Mouse (Mus musculus) layer of hippocampus, postnatal 25 days (tissue): Measurements from ENCODE around the gene Fryl. TPM values are rescaled to one million over a fixed set of nuclear protein-coding genes. Genes with fewer than 3 reads are reported as not detected.

Experiments used
- DNase-seq, 2 experiments: peaks; one replicate each; pipeline ENCODE4 v3.0.0; 2022; ENCODE audit warnings: mixed read lengths in 2 of 2, low spot score in 1 of 2; ENCODE audit errors: extremely low spot score in 1 of 2
- total RNA-seq, 2 experiments: library from RNA; stranded (reverse); gene quantifications; 2 replicates each; pipeline ENCODE4 v1.2.3; 2021

Fryl gene
- total RNA-seq, 2 experiments from 2014 or later = 60.0 to 65.0 TPM

DNA sequence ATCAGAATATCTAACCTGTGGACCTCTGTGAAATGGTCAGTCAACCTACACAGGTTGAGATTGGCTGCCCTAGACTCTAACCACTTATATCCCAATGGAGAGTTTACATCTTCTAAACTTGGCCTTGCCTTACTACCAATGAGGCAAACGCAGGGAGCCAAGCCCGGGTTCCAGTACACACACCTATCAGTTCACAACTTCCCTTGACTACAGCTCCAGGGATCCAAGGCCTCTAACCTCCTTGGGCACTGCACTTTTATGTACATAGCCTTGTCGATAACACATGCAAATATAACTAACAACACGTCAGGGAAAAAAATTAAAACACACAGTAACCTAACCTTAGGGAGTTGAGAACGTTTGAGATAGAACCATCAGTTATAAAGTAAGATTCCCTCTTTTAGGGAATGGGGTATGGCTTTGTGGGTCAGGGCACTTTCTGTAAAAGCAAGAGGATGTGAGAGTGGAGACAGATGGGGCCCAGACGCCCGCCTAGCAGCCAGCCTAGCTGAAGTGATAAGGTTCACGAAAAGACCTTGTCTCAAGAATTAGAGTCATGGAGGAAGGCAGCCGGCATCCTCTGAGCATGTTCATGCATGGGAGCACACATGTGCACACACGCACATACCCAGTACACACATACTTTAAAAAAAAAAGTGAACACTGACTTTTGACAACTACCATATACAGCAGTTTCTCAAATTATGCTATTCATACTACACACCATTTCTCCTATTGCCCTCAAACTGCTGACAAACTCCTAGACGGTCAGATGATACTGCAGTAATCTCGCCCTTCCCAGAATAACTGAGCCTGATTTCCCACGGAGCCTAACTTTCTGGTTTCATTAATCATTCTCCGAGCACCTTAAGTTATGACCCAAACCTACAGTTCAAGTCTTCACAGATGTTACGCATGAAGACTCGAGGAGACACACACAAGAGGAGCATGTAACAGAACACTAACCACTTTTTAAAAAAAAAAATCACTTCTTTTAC, 55.7 kb downstream of the Fryl start:
- no peak for DNase-seq

- no peak for DNase-seq
These were observed 56.8 kb downstream of the Fryl start for GRCm38 (mm10) chr5:73199586-73199985.

- DNase-seq = no peak
These were observed 57.7 kb downstream of the Fryl start for GRCm38 (mm10) chr5:73198690-73199089.

DNA sequence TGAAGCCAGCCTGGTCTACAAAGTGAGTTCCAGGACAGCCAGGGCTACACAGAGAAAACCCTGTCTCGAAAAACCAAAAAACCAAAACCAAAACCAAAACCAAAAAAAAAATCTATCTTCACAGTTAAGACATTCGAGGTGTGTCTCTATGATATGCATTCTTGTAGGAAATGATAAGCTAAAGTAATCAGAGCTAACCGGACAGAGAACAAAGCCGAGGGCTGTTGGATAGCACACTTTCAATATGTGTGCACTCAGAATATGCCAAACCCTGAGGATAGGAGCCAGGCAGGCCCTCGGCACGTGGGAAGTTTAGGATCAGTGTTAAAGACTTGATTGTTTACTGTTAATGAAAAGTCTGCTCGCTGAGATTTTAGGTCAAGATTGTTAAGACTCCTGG, 58.6 kb downstream of the Fryl start:
- DNase-seq = no peak

DNA sequence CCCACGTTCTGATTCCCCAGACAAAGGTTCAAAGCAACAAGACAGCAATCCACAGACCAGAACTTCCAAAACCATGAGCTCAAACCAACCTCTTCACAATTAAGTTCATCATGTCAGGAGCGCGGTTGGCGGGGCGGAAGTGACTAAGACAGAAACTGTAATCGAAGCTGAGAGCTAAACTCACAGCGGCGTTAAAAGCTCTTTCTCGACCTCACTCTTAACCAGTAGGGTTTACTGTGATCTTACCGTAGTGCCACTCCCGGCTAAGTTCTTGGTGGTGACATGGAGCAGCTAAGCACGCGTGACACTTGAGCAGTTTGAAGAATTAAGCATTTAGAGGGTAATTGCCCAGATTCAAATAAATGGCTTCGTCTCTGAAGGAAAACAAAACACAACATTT, 61.7 kb downstream of the Fryl start:
- DNase-seq = no peak

DNA sequence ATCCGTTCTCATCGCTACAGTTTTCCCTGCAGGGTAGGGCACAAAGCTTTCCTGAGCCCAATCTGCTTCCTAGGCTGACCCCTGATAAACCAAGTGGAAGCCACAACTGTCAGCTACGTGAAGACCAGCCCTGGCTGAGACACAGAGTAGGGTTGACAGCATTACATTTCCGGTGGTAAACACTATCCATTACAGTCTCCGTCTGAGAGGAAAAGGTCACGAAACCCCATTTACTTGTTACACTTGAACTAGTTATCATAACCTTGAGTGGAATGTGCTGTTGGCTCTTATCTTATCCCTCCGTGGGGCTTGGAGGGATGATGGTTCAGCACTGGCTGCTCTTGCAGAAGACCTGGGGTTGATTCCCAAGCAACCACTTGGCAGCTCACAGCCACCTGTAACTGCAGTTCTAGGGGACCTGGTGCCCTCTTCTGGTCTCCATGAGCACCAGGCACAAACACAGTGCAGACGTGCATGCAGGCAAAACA, 62.3 kb downstream of the Fryl start:
- DNase-seq = no peak

DNA sequence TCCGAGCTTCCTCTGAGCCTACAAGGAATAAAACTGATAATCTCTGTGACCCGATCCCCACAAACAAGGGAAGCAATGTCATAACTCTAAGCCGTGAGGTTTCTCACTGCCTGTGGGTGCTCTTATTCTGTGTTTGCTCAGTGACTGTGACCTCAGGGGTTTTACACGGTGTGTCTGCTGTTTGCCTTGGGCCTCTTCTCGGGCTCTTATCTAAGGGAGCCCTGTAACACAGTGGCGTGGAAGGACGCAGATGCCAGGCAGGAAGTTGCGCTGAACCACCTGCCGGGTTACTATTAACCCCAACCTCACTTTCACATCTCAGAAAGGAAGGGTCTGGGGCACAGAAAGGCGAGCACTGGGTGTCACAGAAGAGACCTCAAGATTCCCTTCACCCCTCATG, 62.8 kb downstream of the Fryl start:
- no peak for DNase-seq

GRCm38 (mm10) chr5:73192870-73193576, 63.4 kb downstream of the Fryl start:
- DNase-seq = no peak

- DNase-seq = no peak
These were observed 64.7 kb downstream of the Fryl start for GRCm38 (mm10) chr5:73191765-73192164.

DNA sequence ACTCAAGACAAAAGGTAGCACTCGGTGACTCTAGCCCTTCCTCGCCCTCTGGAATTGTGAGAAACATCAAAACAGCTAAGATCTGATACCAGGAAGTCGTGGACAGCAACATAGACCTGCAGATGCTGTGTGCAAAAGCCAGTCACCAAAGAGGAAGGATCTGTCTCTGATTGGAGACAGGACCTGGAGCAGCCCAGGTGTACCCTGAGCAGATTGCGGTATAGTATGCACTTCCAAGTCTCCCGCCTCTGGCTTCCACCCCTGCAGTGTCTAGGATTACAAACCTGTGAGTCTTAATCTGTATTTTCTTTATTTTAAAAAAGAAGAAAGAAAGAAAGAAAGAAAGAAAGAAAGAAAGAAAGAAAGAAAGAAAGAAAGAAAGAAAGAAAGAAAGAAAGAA, 66.3 kb downstream of the Fryl start:
- DNase-seq = no peak

DNA sequence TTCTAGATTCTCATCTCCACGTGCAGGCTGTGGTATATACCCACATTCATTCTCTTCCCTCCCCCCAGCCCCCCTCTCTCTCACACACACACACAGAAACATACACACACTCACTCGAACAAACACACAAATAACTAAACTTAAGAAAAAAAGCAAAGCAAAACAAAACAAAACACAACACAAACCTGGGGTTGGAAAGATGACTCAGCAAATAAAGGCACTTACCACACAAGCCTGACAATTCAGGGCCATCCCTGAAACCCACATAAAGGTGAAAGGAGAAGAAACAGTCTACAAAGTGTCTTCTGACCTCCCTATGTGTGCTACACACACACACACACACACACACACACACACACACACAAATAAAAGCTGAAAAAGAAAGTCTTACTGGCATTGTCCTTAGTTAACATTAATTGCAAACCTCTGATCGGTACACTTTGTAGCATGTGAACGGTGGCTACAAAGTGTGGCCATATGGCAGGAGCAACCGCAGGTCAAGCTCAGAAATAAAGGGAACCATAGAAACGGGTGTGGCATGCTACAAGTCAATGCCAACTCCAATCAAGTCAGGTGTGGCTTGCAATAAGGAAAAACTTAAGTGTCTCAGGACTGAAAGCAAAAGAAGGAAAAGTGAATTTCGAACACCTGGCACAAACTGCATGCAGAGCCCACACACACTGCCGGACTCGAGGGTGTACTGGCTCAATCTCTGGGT, 66.8 kb downstream of the Fryl start:
- DNase-seq = no peak

DNA sequence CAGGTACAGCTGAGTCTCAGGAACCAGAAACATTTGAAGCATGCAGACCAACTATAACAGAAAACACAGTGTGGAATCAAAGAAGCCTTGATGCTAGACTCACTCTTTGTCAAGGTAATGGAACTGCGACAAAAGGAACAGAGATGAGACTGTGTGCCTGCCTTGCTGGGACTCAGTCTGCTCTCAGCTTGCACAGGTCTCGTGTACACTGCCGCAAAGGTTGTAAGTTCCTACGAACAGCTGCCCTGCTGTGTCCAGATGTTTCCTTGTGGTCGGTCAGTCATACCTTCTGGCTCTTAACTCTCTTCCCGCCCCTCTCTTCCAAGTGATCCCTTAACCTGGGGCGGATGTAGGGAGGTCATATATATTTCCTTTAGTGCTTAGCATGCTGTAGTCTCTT, 67.8 kb downstream of the Fryl start:
- no peak for DNase-seq

DNA sequence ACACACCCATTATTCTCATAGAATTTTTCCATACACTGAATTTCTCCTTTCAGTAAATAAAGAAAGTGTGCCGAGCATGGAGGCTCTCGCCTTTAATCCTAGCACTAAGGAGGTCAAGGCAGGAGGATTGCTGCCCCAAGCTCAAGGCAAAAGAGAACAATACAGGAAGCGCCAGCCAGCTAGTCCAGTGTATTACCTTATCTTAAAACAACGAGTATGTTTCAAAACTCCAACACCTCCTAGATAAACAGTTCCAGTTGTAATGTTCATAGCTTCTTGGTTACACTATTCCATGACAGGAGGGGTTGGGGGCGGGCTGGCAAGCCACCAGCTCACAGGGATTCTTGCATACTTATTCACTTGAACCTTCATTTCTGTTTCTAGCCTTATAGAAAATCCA, 68.3 kb downstream of the Fryl start:
- no peak for DNase-seq

DNA sequence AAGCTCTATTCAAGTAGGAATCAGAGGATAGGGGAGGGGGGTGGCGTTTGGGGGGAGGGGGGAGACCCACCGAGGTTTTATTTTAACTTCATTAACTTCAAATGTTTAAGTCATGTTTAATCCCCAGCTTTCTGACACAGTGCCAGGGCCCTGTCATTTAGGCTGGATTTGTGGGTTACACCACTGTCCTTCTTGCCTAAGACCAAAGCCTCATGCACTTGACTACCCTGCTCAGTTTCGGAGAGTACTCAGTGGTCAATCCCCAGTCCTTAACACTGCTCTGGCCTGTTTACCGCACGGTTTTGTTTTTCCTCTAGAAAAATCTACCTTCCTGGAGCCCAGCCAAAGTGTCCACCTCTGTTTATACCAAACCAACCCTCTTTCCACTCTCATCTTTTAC, 69.5 kb downstream of the Fryl start:
- no peak for DNase-seq

DNA sequence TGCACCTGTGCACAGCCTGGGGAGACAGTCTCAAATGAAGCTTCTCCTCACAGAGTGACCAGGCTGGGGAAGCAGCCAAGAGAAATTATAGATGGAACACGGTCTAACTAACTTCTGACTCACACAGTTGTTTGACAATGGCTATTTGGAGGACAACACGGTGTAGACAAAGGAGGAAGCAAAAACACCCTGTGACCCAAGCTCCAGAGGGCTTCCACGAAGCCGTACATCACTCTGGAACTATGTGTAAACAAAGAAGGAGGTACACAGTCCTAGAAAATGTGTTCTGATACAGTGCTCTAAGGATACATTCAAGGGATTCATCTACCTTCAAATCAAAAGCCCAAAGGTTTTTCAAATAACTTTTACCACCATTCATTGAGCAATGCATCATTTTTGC, 71.0 kb downstream of the Fryl start:
- no peak for DNase-seq

GRCm38 (mm10) chr5:73182701-73183447, 73.5 kb downstream of the Fryl start:
- DNase-seq = no peak

- DNase-seq = no peak
These were observed 74.2 kb downstream of the Fryl start for GRCm38 (mm10) chr5:73182191-73182590.

DNA sequence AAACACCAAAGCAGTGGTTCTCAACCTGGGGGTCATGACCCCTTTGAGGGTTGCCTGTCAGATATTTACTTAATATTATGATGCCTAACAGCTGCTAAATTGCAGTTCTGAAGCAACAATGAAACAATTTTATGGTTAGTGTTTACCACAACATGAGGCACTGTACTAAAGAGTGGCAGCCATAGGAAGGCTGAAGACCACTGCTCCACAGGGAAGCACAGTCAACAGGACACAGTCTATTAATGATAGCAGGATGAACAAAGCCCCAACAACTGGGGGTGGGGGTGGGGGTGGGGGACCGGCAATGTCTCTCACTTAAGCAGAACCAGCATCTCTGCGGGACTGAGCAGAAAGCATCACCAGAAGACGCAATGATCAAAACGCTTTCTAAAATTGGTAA, 80.1 kb downstream of the Fryl start:
- DNase-seq = no peak

DNA sequence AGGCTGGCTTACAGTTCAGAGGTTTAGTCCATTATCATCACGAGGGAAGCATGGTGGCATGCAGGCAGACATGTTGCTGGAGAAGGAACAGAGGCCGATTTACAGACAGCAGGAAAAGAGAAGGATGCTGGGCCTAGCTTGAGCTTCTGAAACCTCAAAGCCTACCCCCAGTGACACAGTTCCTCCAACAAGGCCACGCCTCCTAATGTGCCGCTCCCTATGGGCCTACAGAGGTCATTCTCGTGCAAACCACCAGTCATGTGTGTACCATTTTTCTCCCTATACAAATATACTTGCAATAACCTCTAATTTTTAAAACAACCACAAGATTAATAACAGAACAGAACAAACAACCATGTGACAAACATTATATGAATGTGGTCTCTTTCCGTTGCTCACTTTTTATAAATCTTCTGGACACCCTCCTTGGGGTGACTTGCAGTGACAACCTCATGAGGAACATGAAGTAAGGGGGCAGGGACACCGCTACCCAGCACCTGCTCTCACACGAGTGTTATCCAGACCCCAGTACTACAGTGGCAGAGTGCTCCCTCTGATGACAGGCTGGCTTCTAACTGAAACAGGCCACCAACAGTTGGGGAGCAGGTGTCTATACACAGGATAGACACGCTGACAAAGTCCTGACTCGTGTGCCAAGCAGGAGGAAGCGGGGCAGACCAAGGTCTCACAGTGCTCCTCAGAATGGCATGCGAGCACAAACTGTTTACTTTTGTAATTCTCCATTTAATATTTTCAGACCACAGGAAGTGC, 80.9 kb downstream of the Fryl start:
- DNase-seq = no peak
